Mouse (Mus musculus): ENCODE data around the gene Mrps16.

Mrps16 gene

DNA sequence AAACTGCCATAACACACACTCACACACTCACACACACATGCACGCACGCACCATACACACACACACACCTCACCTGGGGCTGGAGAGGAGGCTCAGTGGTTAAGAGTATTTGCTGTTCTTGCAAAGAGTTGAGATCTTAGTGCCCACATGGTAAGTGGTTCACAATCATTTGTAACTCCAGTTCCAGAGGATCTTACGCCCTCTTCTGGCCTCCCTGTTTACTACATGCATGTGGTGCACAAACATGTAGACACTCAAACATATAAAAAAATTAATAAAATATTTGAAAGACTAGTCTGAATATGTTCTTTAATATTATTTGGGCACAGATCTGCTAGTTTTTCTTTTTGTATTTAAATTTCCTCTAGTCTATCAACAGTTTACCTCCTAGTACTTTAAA lies 25.2 kb downstream of the Mrps16 start:
- DNase-seq (ENCODE audit: low spot score) = no peak

DNA sequence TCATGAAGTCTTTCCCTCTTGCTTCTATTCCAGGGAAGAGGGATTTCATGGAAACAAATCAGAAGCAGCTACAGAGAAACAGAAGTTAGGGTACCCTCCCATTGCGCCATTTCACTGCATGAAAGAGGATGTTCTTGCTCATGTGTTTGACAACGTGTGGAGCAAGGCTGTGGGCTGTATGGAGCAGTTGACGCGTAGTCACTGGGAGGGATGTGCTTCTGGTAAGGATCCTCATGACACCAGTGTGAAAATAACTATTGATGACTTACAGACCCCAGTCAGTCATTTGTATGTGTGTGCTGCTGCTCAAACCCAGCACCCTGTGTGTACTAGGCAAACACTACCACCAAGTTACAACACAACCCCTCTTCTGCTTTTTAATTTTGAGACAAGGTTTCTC lies 30.2 kb downstream of the Mrps16 start:
- no peak for DNase-seq (ENCODE audit: low spot score)

DNA sequence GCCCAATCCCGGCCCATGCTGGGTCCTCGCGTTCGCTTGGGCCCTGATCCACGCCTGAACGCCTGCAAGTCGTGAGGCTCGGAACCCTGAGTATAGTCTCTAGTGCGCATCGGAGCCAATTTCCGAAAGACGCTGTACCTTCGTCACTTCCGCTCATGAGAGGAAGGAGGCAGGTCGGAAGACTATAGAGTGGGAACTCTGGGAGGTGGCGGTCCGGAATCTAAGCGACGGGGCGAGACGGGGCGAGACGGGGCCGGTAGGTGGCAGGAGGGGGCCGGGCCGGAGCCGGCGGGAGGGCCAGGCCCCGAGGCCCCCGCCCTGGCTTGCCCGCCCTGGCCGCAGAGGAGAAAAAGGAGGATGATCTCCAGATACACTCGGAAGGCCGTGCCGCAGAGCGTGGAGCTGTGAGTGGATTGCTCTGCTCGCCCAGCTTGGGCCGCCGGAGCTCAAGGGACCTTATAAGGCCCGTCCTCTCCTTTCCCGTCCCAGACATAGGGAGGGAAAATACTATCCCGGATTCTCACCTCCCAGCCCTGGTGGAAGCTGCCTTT lies 45.4 kb downstream of the Mrps16 start, which contains the start of the genes Ecd and Fam149b:
TSS of gene Ecd (minus strand) at position 131 of the 551 bp plus-strand sequence.
TSS of gene Fam149b (plus strand) at position 172 of the 551 bp plus-strand sequence.
- DNase-seq (ENCODE audit: low spot score) = peak; percentile 83

DNA sequence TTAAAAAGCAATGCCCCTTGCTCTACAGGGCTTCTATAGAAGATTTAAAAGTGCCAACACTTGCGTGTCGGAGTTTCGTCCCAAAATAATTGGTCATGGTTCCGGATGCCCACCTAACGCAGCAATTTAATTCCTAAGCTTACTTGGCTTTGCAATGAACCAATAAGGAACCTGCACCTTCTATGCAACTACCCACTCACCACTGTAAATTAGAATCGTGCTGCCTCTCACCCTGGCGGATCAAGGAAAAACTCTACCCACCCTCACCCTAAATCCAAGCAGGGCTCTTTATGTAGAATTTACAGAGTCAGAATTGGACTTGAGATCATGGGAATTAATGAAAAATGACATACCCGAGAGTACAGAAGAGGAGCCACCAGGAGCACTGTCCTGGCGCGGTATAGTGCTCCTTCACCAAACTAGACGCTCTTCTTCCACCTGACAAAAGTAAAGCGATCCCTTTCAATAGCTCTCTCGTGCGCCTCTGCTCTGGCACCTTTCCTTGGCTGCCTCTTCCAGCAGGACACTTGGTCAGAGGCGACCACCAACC lies 45.9 kb downstream of the Mrps16 start:
- no peak for DNase-seq (ENCODE audit: low spot score)

DNA sequence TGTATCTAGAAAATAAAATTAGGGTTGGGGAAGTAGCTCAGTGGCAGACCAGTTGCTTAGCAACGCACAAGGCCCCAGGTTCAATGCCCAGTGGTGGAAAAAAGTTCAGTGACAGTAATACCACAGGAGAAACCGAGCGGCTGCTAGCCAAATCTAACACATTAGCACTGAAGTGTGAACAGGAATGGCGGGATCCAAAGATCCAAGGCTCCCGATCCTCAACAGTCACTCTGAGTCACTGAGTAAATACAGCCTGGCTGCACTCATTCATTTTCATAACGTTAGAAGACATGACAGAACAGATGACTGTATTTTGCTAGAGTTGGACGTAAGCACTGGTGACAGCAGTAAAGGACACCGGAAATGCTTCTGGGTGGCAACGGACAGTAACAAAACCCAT lies 47.5 kb downstream of the Mrps16 start:
- no peak for DNase-seq (ENCODE audit: low spot score)

DNA sequence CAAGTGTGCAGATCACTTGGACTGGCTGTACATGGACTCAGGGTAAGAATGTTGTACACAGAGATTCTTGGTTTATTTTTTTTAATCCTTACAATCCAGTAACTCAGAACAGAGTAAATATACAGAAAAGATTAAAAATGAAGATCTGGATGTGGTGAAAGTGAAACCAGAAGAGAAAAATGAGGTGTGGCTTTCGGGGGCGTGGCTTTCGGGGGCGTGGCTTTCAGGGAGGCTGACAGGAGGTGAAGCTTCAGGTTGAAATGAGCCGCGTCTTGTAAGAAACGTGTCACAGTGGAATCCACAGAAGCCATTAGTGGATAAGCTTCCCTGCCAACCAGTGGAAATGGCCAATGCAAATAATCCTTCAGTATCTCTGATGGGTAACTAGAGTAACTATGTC lies 52.6 kb downstream of the Mrps16 start:
- DNase-seq (ENCODE audit: low spot score) = no peak

DNA sequence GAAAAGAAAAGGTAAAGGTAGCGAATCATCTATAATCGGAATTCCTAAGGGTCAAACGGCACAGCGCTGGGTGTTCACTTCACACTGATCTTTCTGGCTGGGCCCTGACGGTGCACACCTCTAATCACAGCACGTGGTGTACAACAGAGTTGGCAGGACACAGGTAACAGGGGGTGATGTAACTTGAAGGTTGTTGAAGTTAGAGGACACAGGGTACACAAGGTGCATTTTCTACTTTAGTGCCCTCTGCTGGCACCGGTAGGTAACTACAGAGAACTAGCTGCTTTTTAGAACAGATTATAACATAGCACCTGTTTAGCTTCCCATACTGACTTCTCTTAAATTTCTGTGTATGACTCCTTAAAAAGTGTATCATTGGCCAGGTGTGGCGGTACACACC lies 53.3 kb downstream of the Mrps16 start:
- DNase-seq (ENCODE audit: low spot score) = no peak

DNA sequence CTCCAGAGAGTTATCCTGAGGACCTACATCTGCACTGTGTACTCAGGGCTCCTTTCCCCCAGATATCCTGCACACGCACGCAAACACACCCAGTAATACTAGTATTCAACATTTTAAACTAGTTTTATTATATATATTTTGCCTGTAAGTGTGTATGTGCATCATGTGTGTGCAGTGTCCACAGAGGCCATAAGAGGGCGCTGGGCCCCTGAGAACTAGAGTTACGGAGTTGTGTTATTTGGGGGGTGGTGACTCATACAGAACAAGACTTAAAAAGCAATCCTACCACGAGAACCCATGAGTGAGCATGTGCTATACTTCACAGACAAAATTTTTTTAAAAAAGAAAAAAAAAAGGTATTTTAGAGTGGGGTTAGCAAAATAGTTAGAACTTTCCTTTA lies 54.0 kb downstream of the Mrps16 start:
- DNase-seq (ENCODE audit: low spot score) = no peak

Measured in ovary, postnatal 10 days (tissue).